Mouse (Mus musculus) forebrain, embryonic 15.5 days (tissue): ENCODE data around the gene Parg. TPM values are rescaled to one million over a fixed set of nuclear protein-coding genes. Genes with fewer than 3 reads are reported as not detected.
A peak's percentile ranks its signal among the peaks of the same experiment; 100 is the strongest.

Experiments used
- ATAC-seq: fragments of 200-750 bp; cut with Nextera tagmentation; replicated peaks from 2 replicates; pipeline ENCODE4 v1.8.0; 2017; ENCODE audit warnings: mild to moderate bottlenecking, moderate TSS enrichment, moderate library complexity
- H3K27ac ChIP-seq: fragments of 300-500 bp; sonication (generic); replicated peaks from 2 replicates; pipeline ENCODE4 v1.5.1; 2015; ENCODE audit warnings: mild to moderate bottlenecking, inconsistent platforms
- H3K27me3 ChIP-seq: fragments of 300-500 bp; sonication (generic); 2 replicates; pipeline ENCODE4 v1.6.1; 2015; ENCODE audit warnings: inconsistent platforms
- H3K36me3 ChIP-seq: fragments of 300-500 bp; sonication (generic); 2 replicates; pipeline ENCODE4 v1.6.1; 2015; ENCODE audit warnings: mild to moderate bottlenecking, inconsistent platforms
- H3K4me1 ChIP-seq: fragments of 300-500 bp; sonication (generic); 2 replicates; pipeline ENCODE4 v1.6.1; 2015; ENCODE audit warnings: inconsistent platforms
- H3K4me2 ChIP-seq: fragments of 300-500 bp; sonication (generic); replicated peaks from 2 replicates; pipeline ENCODE4 v1.6.1; 2015; ENCODE audit warnings: mild to moderate bottlenecking, inconsistent platforms
- H3K4me3 ChIP-seq: fragments of 300-500 bp; sonication (generic); 2 replicates; pipeline ENCODE4 v1.5.1; 2015; ENCODE audit warnings: mild to moderate bottlenecking, inconsistent platforms
- H3K9ac ChIP-seq: fragments of 300-500 bp; sonication (generic); replicated peaks from 2 replicates; pipeline ENCODE4 v1.6.1; 2015; ENCODE audit warnings: mild to moderate bottlenecking, inconsistent platforms
- H3K9me3 ChIP-seq: fragments of 300-500 bp; sonication (generic); 2 replicates; pipeline ENCODE4 v1.6.1; 2016; ENCODE audit warnings: inconsistent platforms
- WGBS: fragments of 180-500 bp; shearing (Covaris S2); methylation state at CpG from one replicate; pipeline ENCODE4 v1.1.7; 2015; ENCODE audit warnings: mixed read lengths; 5-methylcytosine and 5-hydroxymethylcytosine counted together
- polyA plus RNA-seq: library from polyadenylated mRNA; unstranded; fragments of >200 nt; fragmentation: Nextera tagmentation; extraction: Ambion mirVana; gene quantifications from 2 replicates; pipeline ENCODE4 v1.2.1, GENCODE M21; 2015

The Parg gene
- polyA plus RNA-seq, 1 experiment from 2014 or later, result 41.7 TPM

DNA sequence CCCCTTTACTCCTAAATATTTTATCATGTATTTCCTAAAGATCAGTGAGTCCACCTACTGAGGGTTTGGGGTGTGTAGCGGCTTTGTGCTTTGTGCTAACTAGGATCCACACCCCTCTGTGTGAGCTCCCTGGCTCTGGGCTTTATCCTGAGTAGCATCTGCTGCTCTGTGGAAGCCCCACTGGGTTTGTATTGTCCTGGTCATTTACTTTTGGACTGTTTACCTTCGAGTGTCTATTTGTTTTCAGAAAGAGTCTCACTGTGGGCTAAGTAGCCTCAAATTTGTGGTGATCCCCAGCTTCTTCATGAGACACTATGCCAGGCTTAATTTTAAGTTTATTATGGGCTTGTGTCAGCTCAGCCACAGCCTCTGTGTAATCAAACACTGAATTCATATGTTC, 67.2 kb downstream of the Parg start:
- ATAC-seq, result no peak
- no peak overlapping the region for H3K9ac ChIP-seq
- no peak overlapping the region for H3K4me2 ChIP-seq
- peaks cover 10% of the 10 kb centered on the region; the same call in 1 of the 2 replicates for H3K36me3 ChIP-seq
- H3K27ac ChIP-seq, result no peak overlapping the region
- no peak overlapping the region for H3K4me3 ChIP-seq
- H3K27me3 ChIP-seq, result no peaks in the 10 kb centered on the region
- no peaks in the 10 kb centered on the region for H3K9me3 ChIP-seq
- no peaks in the 10 kb centered on the region for H3K4me1 ChIP-seq
- WGBS, result 47% methylated on average over 2 of the region's 2 CpGs

DNA sequence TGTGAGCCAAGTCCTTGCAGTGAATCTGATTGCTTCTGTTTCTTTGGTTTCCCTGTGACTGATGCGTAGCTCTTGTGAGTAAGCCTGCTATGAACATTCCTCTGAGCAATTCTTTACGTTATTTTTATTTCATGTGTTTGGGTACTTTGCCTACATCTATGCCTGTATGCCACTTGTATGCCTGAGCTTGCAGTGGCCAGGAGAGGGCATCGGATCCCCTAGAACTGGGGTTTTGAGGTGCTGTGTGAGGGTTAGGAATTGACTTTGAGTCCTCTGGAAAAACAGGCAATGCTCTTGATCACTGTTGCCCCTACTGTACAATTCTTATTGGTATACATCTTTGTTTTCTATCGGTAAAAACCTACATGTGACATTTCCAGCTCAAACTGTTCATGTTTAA, 67.8 kb downstream of the Parg start:
- Histone ChIP-seq H3K4me3 (no peak overlapping the region), H3K27me3 (no peaks in the 10 kb centered on the region), H3K36me3 (0 out of 2 replicates have a peak, but pooled peaks cover 7% of the 10 kb centered on the region), H3K9ac (no peak overlapping the region), H3K9me3 (no peaks in the 10 kb centered on the region), H3K4me1 (no peaks in the 10 kb centered on the region), H3K4me2 (no peak overlapping the region), H3K27ac (no peak overlapping the region)
- ATAC-seq, result no peak
- 90% methylated on average over 4 of the region's 4 CpGs for WGBS

DNA sequence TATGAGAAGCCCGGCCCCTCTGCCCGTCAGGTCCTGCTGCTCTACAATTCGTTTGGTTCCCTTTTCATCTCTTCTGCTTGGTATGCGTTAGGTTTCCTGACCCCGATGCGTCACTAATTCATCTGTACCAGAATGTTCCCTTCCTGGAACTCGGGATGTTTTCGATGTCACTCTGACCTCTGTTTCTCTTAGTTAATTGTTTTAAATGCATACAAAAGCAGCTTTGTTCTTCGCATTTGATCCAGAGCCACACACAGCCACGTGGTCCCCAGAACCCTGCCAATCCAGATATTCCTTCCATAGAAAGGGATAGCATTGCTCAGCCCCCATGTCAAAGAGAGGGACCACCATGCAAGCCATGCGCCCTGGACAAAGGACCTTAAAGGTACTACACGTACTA, 99.9 kb downstream of the Parg start:
- no peak overlapping the region for H3K9ac ChIP-seq
- no peaks in the 10 kb centered on the region for H3K27me3 ChIP-seq
- H3K4me3 ChIP-seq, result no peak overlapping the region
- no peaks in the 10 kb centered on the region for H3K9me3 ChIP-seq
- H3K27ac ChIP-seq, result no peak overlapping the region
- no peak for ATAC-seq
- peaks cover 7% of the 10 kb centered on the region for H3K36me3 ChIP-seq
- no peak overlapping the region for H3K4me2 ChIP-seq
- WGBS, result 42% methylated on average over 12 of the region's 12 CpGs
- H3K4me1 ChIP-seq, result no peaks in the 10 kb centered on the region

DNA sequence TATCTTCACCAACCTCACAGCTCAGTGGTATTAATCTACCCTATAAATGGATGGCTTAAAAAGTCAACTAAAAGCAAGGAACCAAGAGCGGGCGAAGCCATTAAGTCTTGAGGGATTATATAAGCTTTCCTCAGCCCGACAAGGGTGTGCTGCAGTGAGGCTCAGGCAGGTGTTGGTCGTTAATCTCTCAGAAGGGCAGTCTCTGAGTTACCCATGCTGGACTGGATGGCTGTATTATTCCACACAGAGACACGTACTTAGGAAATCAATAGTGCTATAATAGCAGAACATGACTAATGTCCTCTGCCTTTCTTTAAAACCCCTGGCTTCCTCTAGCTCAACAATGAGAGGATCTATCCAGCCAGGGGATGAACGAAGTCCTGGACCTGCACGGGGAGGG, 100.7 kb downstream of the Parg start:
- Histone ChIP-seq H3K27me3 (no peaks in the 10 kb centered on the region), H3K27ac (no peak overlapping the region), H3K9ac (no peak overlapping the region), H3K4me3 (no peak overlapping the region), H3K36me3 (peaks cover 7% of the 10 kb centered on the region), H3K4me2 (no peak overlapping the region), H3K9me3 (no peaks in the 10 kb centered on the region), H3K4me1 (no peaks in the 10 kb centered on the region)
- no peak for ATAC-seq
- 78% methylated on average over 7 of the region's 7 CpGs for WGBS

DNA sequence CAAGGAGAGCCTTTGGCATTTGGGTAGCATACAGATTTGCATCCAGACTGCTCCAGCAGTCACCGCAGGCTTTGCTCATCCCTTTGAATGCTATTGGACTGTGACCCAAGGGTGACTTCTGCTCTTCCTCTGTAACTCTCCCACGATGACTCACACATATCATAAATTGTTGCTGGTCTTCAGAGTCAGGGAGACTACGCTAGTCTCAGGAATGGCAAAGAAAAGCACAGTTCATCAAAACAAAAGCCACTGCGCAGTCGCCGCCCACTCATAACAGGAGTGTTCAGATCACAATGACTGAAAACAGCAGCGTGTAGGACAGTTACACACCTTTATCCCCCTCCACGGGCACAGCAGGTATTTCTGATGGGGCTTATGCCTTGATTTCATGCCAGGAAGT, 103.2 kb downstream of the Parg start:
- H3K9me3 ChIP-seq, result no peaks in the 10 kb centered on the region
- H3K27me3 ChIP-seq, result no peaks in the 10 kb centered on the region
- H3K27ac ChIP-seq, result no peak overlapping the region
- no peaks in the 10 kb centered on the region; the same call in 1 of the 2 replicates for H3K36me3 ChIP-seq
- H3K9ac ChIP-seq, result no peak overlapping the region
- 88% methylated on average over 8 of the region's 8 CpGs for WGBS
- no peak for ATAC-seq
- no peak overlapping the region for H3K4me2 ChIP-seq
- no peaks in the 10 kb centered on the region for H3K4me1 ChIP-seq
- no peak overlapping the region for H3K4me3 ChIP-seq

DNA sequence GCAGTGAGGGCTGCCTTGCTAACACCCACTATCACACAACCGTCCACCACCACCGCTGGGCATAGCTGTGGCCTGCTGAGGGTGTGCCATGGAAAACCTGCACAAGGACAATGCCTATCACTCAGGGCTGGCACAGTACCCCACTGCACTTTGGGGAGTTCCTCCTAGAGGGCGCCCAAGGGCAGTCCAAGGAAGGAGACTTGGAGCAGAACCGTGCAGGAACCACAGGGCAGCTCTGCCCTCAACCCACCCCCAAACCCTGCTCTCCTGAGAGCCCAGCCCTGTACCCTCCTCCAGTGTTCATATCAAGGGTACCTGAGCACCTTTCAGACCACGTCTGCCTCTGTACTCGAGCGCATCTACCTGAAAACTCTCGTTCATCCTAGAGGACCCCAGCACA, 108.1 kb downstream of the Parg start:
- H3K36me3 ChIP-seq, result no peaks in the 10 kb centered on the region; the same call in 1 of the 2 replicates
- no peak overlapping the region for H3K9ac ChIP-seq
- WGBS, result 47% methylated on average over 8 of the region's 8 CpGs
- no peak; the same call in 1 of the 2 replicates for ATAC-seq
- H3K4me2 ChIP-seq, result no peak overlapping the region
- no peaks in the 10 kb centered on the region for H3K27me3 ChIP-seq
- H3K9me3 ChIP-seq, result no peaks in the 10 kb centered on the region
- H3K4me3 ChIP-seq, result no peak overlapping the region
- no peaks in the 10 kb centered on the region for H3K4me1 ChIP-seq
- H3K27ac ChIP-seq, result no peak overlapping the region

DNA sequence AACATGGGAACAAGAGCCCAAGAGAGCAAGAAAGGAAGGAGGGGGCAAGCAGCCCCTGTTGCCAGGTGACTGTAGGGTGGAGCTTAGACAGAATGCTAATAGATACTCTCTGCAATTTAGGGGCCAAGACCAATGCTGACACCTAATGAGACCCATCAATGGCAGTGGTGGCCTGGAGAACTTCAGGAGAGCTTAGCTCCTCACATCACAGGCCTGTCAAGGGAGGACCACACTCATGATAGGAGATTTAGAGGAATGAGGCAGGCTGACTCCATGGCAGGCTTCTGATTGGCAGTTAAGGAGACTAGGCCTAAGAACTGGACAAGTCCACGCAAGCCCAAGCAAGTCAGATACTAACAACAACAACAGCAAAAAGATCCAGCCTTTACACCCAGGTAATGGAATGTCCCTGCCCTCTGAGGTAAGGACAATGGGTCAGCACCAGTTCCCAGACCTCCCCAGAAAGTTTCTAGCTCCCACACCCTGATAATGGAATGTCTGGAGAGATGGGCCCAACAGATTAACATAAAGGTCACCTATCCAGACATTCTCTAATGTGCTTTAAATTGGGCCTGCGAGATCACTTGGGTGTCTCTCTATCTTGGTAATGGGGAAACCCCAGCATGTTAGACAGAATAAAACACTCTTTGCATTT, 109.8 kb downstream of the Parg start:
- 92% methylated on average over 2 of the region's 2 CpGs for WGBS
- Histone ChIP-seq H3K9me3 (no peaks in the 10 kb centered on the region), H3K4me2 (no peak overlapping the region)

DNA sequence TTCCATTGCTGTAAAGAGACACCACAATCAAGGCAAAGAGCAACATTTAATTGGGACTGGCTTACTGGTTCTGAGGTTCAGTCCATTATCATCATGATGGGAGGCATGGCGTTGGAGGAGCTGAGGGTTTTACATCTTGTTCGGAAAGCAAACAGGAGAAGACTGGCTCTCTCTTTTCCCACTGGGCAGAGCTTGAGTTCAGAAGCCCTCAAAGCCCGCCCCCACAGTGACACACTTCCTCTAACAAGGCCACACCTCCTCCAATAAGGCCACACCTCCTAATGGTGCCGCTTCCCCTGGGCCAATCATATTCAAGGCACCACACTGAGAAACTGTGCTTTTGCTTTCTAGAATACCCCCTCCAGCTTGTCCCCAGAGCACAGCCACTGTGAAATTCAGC, 116.1 kb downstream of the Parg start:
- no peak overlapping the region for H3K9ac ChIP-seq
- WGBS, result 5% methylated on average over 4 of the region's 4 CpGs
- peaks cover 6% of the 10 kb centered on the region for H3K4me1 ChIP-seq
- H3K4me3 ChIP-seq, result no peak overlapping the region
- ATAC-seq, result no peak
- H3K36me3 ChIP-seq, result no peaks in the 10 kb centered on the region
- no peak overlapping the region for H3K4me2 ChIP-seq
- no peaks in the 10 kb centered on the region for H3K27me3 ChIP-seq
- no peaks in the 10 kb centered on the region for H3K9me3 ChIP-seq
- H3K27ac ChIP-seq, result no peak overlapping the region

More for the DNA sequence above, 109.8 kb downstream of the Parg start:
- Histone ChIP-seq H3K9ac (no peak overlapping the region), H3K27me3 (no peaks in the 10 kb centered on the region), H3K4me1 (no peaks in the 10 kb centered on the region), H3K4me3 (no peak overlapping the region), H3K36me3 (no peaks in the 10 kb centered on the region), H3K27ac (no peak overlapping the region)
- ATAC-seq, result no peak

DNA sequence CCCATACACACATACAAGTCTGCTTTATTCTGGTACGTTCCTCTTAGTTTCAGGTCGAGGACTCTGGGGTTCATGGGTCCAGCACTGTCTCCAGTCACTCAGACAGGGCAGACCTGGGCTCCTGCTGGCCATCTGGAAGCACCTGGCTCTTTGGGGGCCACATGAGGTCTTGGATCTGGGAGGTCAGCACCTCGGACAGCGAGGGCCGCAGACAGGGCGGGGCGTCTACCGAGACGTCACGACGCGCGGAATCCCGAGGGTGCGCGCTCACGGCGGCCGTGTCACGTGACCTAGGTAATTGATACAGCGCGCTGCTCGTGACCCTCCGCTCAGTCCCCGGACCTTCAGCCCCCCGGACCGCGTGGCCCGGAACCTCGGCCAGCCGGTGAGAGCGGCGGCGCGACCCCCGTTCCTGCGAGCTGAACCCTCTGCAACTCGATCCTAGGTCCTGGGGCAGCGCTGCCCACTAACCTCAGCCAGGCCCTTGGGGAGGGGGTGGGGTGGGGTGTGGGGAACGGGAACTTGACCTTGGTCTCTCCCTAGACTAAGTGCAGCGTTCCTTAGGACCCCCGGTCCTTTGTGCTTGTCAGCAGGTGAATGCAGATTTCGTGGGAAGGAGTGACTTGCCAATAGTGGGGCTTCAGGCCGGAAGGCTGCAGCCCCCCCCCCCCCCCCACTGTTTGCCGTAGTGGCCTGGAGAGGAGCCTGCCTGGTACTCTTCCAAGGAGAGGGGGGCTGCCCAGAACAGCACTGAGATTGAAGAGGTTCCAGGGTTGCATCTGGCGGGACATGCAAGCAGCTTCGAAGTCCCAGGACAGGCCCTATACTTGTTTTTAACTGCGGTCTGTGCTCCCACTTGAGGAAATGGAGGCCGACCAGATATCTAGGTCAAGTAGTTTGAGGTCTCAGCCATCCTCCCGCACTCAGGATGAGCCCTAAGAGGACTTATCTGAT, 120.3 kb downstream of the Parg start, which contains the start of gene Ogdhl:
Ogdhl (plus strand) TSS at position 288 of the 954 bp plus-strand sequence.
- Histone ChIP-seq H3K9ac (peak within 1 kb of the TSS; percentile 81), H3K27me3 (no peaks in the 10 kb centered on the region), H3K9me3 (no peaks in the 10 kb centered on the region), H3K4me3 (peak within 1 kb of the TSS; percentile 71), H3K27ac (no peak within 1 kb of the TSS), H3K36me3 (no peaks in the 10 kb centered on the region), H3K4me2 (peak within 1 kb of the TSS; percentile 77), H3K4me1 (peaks cover 9% of the 10 kb centered on the region)
- 4% methylated on average over 50 of the region's 50 CpGs for WGBS
- ATAC-seq, result peak; percentile 75

DNA sequence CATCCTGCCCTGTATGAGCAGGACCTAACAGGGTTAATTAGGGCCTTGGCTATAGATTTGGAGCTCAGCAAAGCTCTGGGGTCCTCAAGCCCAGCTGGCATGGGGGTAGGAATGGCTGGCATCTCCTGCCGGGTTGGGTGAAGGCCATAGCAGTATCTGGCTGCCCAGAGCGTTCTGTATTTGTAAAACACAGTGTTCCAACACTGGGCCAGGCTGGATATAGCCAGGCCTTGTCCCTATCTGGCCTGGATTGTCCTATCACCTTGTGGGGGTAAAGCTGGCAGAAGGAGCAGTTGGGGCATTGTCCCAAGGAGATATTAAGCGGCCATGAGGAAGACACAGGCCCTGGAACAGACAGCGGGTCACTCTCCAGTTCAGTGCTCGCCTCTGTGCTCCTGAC, 121.5 kb downstream of the Parg start:
- H3K4me2 ChIP-seq, result no peak overlapping the region
- H3K9me3 ChIP-seq, result no peaks in the 10 kb centered on the region
- no peak overlapping the region for H3K9ac ChIP-seq
- no peaks in the 10 kb centered on the region for H3K27me3 ChIP-seq
- H3K4me3 ChIP-seq, result no peak overlapping the region
- 93% methylated on average over 5 of the region's 5 CpGs for whole genome bisulfite sequencing
- H3K27ac ChIP-seq, result no peak overlapping the region
- no peaks in the 10 kb centered on the region for H3K36me3 ChIP-seq
- peaks cover 9% of the 10 kb centered on the region for H3K4me1 ChIP-seq
- ATAC-seq, result no peak

DNA sequence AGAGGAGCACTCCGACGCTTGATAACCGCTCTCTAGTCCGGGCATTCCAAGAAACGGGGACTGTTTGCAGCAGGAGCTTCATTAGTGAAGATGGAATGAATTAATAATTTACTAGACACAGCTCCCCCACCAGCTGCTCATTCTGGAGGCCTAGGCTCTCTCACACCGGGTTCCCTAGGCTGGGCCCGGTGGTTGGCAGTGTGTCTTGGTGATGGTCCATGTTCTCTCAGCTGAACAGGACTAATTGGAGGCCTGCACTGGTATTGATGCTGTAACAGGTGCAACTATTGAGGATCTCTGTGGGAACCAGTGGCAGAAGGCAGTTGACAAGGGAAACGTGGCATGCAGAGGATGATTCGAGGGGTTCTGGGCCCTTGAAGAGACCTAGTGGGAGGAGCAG, 125.6 kb downstream of the Parg start:
- Histone ChIP-seq H3K27ac (no peak overlapping the region), H3K27me3 (no peaks in the 10 kb centered on the region), H3K4me1 (peaks cover 11% of the 10 kb centered on the region), H3K4me3 (no peak overlapping the region), H3K36me3 (no peaks in the 10 kb centered on the region), H3K9me3 (no peaks in the 10 kb centered on the region), H3K9ac (no peak overlapping the region), H3K4me2 (no peak overlapping the region)
- ATAC-seq, result no peak
- WGBS, result 76% methylated on average over 9 of the region's 9 CpGs
